Mouse (Mus musculus) bone marrow macrophage, adult 2 months (primary cell): Measurements from ENCODE around the gene Wdr75.

ENCODE experiments used
- CTCF ChIP-seq: IDR thresholded peaks from 2 replicates; pipeline ENCODE4 v1.5.1; 2012; ENCODE audit warnings: low read depth, mild to moderate bottlenecking, low read length, moderate library complexity
- POLR2A ChIP-seq: IDR thresholded peaks from 2 replicates; pipeline ENCODE4 v1.6.1; 2012; ENCODE audit warnings: mild to moderate bottlenecking, low read depth, low read length, borderline replicate concordance

DNA sequence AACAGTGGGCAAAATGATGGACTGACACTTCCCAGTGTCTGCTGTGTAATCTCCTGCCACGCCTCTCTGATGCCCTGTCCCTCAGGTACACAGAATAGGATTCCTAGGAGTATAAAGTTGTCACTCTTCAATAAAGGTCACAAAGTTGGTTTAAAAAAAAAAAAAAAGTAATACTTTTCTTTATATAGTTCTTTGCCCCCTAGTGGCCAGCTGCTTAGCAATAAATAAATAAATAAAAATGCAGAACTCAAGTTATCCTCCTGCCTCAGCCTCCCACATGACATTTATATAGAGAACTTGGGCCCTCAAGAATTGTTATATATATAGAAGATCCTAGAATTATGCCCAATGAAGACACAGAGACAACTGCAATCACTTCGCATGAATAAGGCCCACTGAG, 24.9 kb upstream of the Wdr75 start:
- no peak for TF ChIP-seq CTCF
- TF ChIP-seq POLR2A = no peak
